Mouse (Mus musculus) MEL (cell line): ENCODE results near the gene Plekha5. TPM values are rescaled to one million over a fixed set of nuclear protein-coding genes. Genes with fewer than 3 reads are reported as not detected.

ENCODE experiments used
- DNase-seq: peaks from one replicate; pipeline ENCODE4 v3.0.0; 2011; ENCODE audit warnings: low read depth, low spot score
- H3K27ac ChIP-seq: 2 replicates; pipeline ENCODE4 v1.5.1; 2012; ENCODE audit warnings: low read depth, mild to moderate bottlenecking, control low read depth, low read length, moderate library complexity; ENCODE audit not compliant: control insufficient read depth
- H3K27me3 ChIP-seq, 2 experiments: fragments of 150-350 bp in 1 of 2; sonication (generic) in 1 of 2; 2 replicates each; pipeline ENCODE4 v1.6.1; 2012; ENCODE audit warnings: low read length in 2 of 2, mild to moderate bottlenecking in 2 of 2, improper control_type of control experiment in 1 of 2, moderate library complexity in 1 of 2; ENCODE audit not compliant: insufficient read depth in 2 of 2, control insufficient read depth in 1 of 2
- H3K36me3 ChIP-seq, 2 experiments: 2 replicates each; pipeline ENCODE4 v1.6.1; 2012 to 2014; ENCODE audit warnings: low read length in 2 of 2, improper control_type of control experiment in 1 of 2, inconsistent platforms in 1 of 2, mild to moderate bottlenecking in 1 of 2; ENCODE audit not compliant: insufficient read depth in 2 of 2, control insufficient read depth in 1 of 2
- H3K4me1 ChIP-seq, 2 experiments: fragments of 150-350 bp in 1 of 2; sonication (generic) in 1 of 2; 2 replicates each; pipeline ENCODE4 v1.6.1; 2012; ENCODE audit warnings: low read length in 2 of 2, improper control_type of control experiment in 1 of 2, mild to moderate bottlenecking in 1 of 2; ENCODE audit not compliant: insufficient read depth in 2 of 2, control insufficient read depth in 1 of 2
- H3K4me3 ChIP-seq, 2 experiments: fragments of 150-350 bp in 1 of 2; sonication (generic) in 1 of 2; 2 replicates each; pipeline ENCODE4 v1.5.1; 2012; ENCODE audit warnings: low read depth in 2 of 2, low read length in 2 of 2, mild to moderate bottlenecking in 2 of 2, moderate library complexity in 2 of 2, control low read depth in 1 of 2, improper control_type of control experiment in 1 of 2; ENCODE audit not compliant: control insufficient read depth in 1 of 2, insufficient read depth in 1 of 2
- H3K79me2 ChIP-seq: 2 replicates; pipeline ENCODE4 v1.6.1; 2012; ENCODE audit warnings: mild to moderate bottlenecking, low read length, moderate library complexity; ENCODE audit not compliant: control insufficient read depth, poor library complexity, insufficient read depth
- H3K9ac ChIP-seq: 2 replicates; pipeline ENCODE4 v1.6.1; 2012; ENCODE audit warnings: low read depth, mild to moderate bottlenecking, control low read depth, low read length, moderate library complexity; ENCODE audit not compliant: control insufficient read depth, poor library complexity, severe bottlenecking
- H3K9me3 ChIP-seq: fragments of 150-350 bp; sonication (generic); replicated peaks from 2 replicates; pipeline ENCODE4 v1.6.1; 2012; ENCODE audit warnings: mild to moderate bottlenecking, low read length, improper control_type of control experiment, moderate library complexity; ENCODE audit not compliant: insufficient read depth
- CTCF ChIP-seq, 3 experiments: IDR thresholded peaks in 2 of 3; conservative IDR thresholded peaks in 1 of 3; 2 replicates each; pipeline ENCODE4 v1.5.1; 2011 to 2012; ENCODE audit warnings: low read length in 3 of 3, low read depth in 2 of 3, mild to moderate bottlenecking in 2 of 3, improper control_type of control experiment in 1 of 3, inconsistent platforms in 1 of 3, mixed read lengths in 1 of 3, moderate library complexity in 1 of 3; ENCODE audit not compliant: control insufficient read depth in 1 of 3, insufficient read depth in 1 of 3, poor library complexity in 1 of 3, severe bottlenecking in 1 of 3
- ETS1 ChIP-seq: IDR thresholded peaks from 2 replicates; pipeline ENCODE4 v1.6.1; 2012; ENCODE audit warnings: low read depth, mild to moderate bottlenecking, inconsistent platforms, low read length, improper control_type of control experiment, moderate library complexity
- GABPA ChIP-seq: IDR thresholded peaks from 2 replicates; pipeline ENCODE4 v1.6.1; 2012; ENCODE audit warnings: low read depth, mild to moderate bottlenecking, inconsistent platforms, low read length, improper control_type of control experiment, moderate library complexity
- GATA1 ChIP-seq: IDR thresholded peaks from 2 replicates; pipeline ENCODE4 v1.6.1; 2011; ENCODE audit warnings: low read depth, low read length, improper control_type of control experiment
- MAFK ChIP-seq: IDR thresholded peaks from 2 replicates; pipeline ENCODE4 v1.6.1; 2011; ENCODE audit warnings: low read depth, mild to moderate bottlenecking, low read length, improper control_type of control experiment, borderline replicate concordance
- MAZ ChIP-seq: IDR thresholded peaks from 2 replicates; pipeline ENCODE4 v1.6.1; 2012; ENCODE audit warnings: low read depth, mild to moderate bottlenecking, inconsistent platforms, low read length, improper control_type of control experiment
- MXI1 ChIP-seq: IDR thresholded peaks from 2 replicates; pipeline ENCODE4 v1.6.1; 2011; ENCODE audit warnings: mild to moderate bottlenecking, low read depth, low read length, improper control_type of control experiment
- NRF1 ChIP-seq: IDR thresholded peaks from 2 replicates; pipeline ENCODE4 v1.6.1; 2014; ENCODE audit warnings: low read depth, mild to moderate bottlenecking, inconsistent platforms, low read length, improper control_type of control experiment, moderate library complexity; ENCODE audit not compliant: poor library complexity, insufficient read depth, severe bottlenecking
- POLR2AphosphoS2 ChIP-seq: IDR thresholded peaks from 2 replicates; pipeline ENCODE4 v1.6.1; 2011; ENCODE audit warnings: low read length, improper control_type of control experiment
- POLR2AphosphoS5 ChIP-seq: IDR thresholded peaks from 2 replicates; pipeline ENCODE4 v1.6.1; 2012; ENCODE audit warnings: low read depth, borderline replicate concordance, mild to moderate bottlenecking, inconsistent platforms, low read length, moderate library complexity, mixed read lengths
- RAD21 ChIP-seq: IDR thresholded peaks from 2 replicates; pipeline ENCODE4 v1.6.1; 2011; ENCODE audit warnings: mild to moderate bottlenecking, low read depth, low read length, improper control_type of control experiment
- TBP ChIP-seq: IDR thresholded peaks from 2 replicates; pipeline ENCODE4 v1.8.0; 2011; ENCODE audit warnings: low read depth, low read length, improper control_type of control experiment
- TCF12 ChIP-seq: IDR thresholded peaks from 2 replicates; pipeline ENCODE4 v1.6.1; 2014; ENCODE audit warnings: low read depth, mild to moderate bottlenecking, inconsistent platforms, low read length, improper control_type of control experiment, moderate library complexity
- USF1 ChIP-seq: IDR thresholded peaks from 2 replicates; pipeline ENCODE4 v1.6.1; 2014; ENCODE audit warnings: low read depth, mild to moderate bottlenecking, inconsistent platforms, low read length, improper control_type of control experiment, moderate library complexity
- ZC3H11A ChIP-seq: IDR thresholded peaks from 2 replicates; pipeline ENCODE4 v1.6.1; 2012; ENCODE audit warnings: low read depth, mild to moderate bottlenecking, inconsistent platforms, low read length, improper control_type of control experiment
- ZNF384 ChIP-seq: IDR thresholded peaks from 2 replicates; pipeline ENCODE4 v1.6.1; 2012; ENCODE audit warnings: low read depth, mild to moderate bottlenecking, inconsistent platforms, low read length, improper control_type of control experiment
- polyA plus RNA-seq, 2 experiments: library from polyadenylated mRNA; stranded (reverse) in 1 of 2; unstranded in 1 of 2; fragments of >175 nt in 1 of 2; fragments of >200 nt in 1 of 2; gene quantifications; 2 replicates each; pipeline versions ENCODE4 v1.2.1 to v1.2.4; 2012; ENCODE audit warnings: low replicate concordance in 2 of 2, low read depth in 1 of 2; ENCODE audit not compliant: insufficient read length in 2 of 2, insufficient read depth in 1 of 2, missing spikeins in 1 of 2
- total RNA-seq: library from RNA; depleted of rRNA; stranded (reverse); fragments of 300-350 nt; gene quantifications from 2 replicates; pipeline ENCODE4 v1.2.3, GENCODE M21; 2012

The Plekha5 gene
- total and polyA plus RNA-seq, 3 experiments, result 0.24 to 0.35 TPM; not detected in 1

- H3K27ac ChIP-seq, result no peak overlapping the region
Measured at GRCm38 (mm10) chr6:140492043-140492442, 68.2 kb downstream of the Plekha5 start.

GRCm38 (mm10) chr6:140498074-140498473 is 74.2 kb downstream of the Plekha5 start:
- Histone ChIP-seq H3K27me3 (no peaks in the 10 kb centered on the region), H3K36me3 (no peaks in the 10 kb centered on the region), H3K4me1 (no peaks in the 10 kb centered on the region), H3K9me3 (no peaks in the 10 kb centered on the region), H3K79me2 (no peaks in the 10 kb centered on the region), H3K27ac (no peak overlapping the region), H3K9ac (no peak overlapping the region), H3K4me3 (no peak overlapping the region)
- no peak for TF ChIP-seq ZNF384
- TF ChIP-seq TCF12, result no peak
- TF ChIP-seq ZC3H11A, result no peak
- TF ChIP-seq MAZ, result no peak
- no peak for DNase-seq

More at GRCm38 (mm10) chr6:140492043-140492442, 68.2 kb downstream of the Plekha5 start:
- Histone ChIP-seq H3K9ac (no peak overlapping the region), H3K27me3 (no peaks in the 10 kb centered on the region), H3K9me3 (no peaks in the 10 kb centered on the region), H3K36me3 (no peaks in the 10 kb centered on the region), H3K79me2 (no peaks in the 10 kb centered on the region), H3K4me3 (no peak overlapping the region)
- no peak for TF ChIP-seq TBP
- TF ChIP-seq CTCF (IDR thresholded peaks at IDR 0.05 in 2 of 3, conservative IDR thresholded peaks at IDR 0.05 in 1 of 3; ENCODE audit: control insufficient read depth in 1 of 3, insufficient read depth in 1 of 3, low read depth in 2 of 3, low read length in 3 of 3, poor library complexity in 1 of 3, severe bottlenecking in 1 of 3), result no peak
- TF ChIP-seq POLR2AphosphoS5, result no peak
- no peak for TF ChIP-seq USF1
- TF ChIP-seq MAFK, result no peak
- TF ChIP-seq ETS1, result no peak
- TF ChIP-seq RAD21, result no peak
- TF ChIP-seq MXI1, result no peak
- TF ChIP-seq POLR2AphosphoS2, result no peak
- TF ChIP-seq NRF1, result no peak
- TF ChIP-seq GATA1, result no peak
- TF ChIP-seq GABPA, result no peak
- TF ChIP-seq, all 39 proteins: peak for 0
- H3K4me1 ChIP-seq, result no peaks in the 10 kb centered on the region
- DNase-seq, result no peak
